Mouse (Mus musculus) midbrain, embryonic 12.5 days (tissue): ENCODE results near the gene Agap1. TPM values are rescaled to one million over a fixed set of nuclear protein-coding genes. Genes with fewer than 3 reads are reported as not detected.

Experiments
- ATAC-seq: fragments of 200-750 bp; cut with Nextera tagmentation; 2 replicates; pipeline ENCODE4 v1.8.0; 2017; ENCODE audit warnings: low read depth, moderate TSS enrichment, moderate library complexity; ENCODE audit not compliant: low FRiP score
- H3K27ac ChIP-seq: fragments of 300-500 bp; sonication (generic); replicated peaks from 2 replicates; pipeline ENCODE4 v1.5.1; 2016; ENCODE audit warnings: mild to moderate bottlenecking
- H3K27me3 ChIP-seq: fragments of 300-500 bp; sonication (generic); 2 replicates; pipeline ENCODE4 v1.6.1; 2016; ENCODE audit warnings: mild to moderate bottlenecking
- H3K36me3 ChIP-seq: fragments of 300-500 bp; sonication (generic); 2 replicates; pipeline ENCODE4 v1.6.1; 2016
- H3K4me1 ChIP-seq: fragments of 300-500 bp; sonication (generic); 2 replicates; pipeline ENCODE4 v1.6.1; 2016
- H3K4me2 ChIP-seq: fragments of 300-500 bp; sonication (generic); replicated peaks from 2 replicates; pipeline ENCODE4 v1.6.1; 2016; ENCODE audit warnings: mild to moderate bottlenecking, moderate library complexity
- H3K4me3 ChIP-seq: fragments of 300-500 bp; sonication (generic); 2 replicates; pipeline ENCODE4 v1.5.1; 2016; ENCODE audit warnings: mild to moderate bottlenecking
- H3K9ac ChIP-seq: fragments of 300-500 bp; sonication (generic); replicated peaks from 2 replicates; pipeline ENCODE4 v1.6.1; 2016; ENCODE audit warnings: mild to moderate bottlenecking, moderate library complexity
- H3K9me3 ChIP-seq: fragments of 300-500 bp; sonication (generic); 2 replicates; pipeline ENCODE4 v1.6.1; 2016; ENCODE audit warnings: mild to moderate bottlenecking
- WGBS: fragments of 180-500 bp; shearing (Covaris S2); methylation state at CpG from one replicate; pipeline ENCODE4 v1.1.7; 2016; 5-methylcytosine and 5-hydroxymethylcytosine counted together
- polyA plus RNA-seq: library from polyadenylated mRNA; unstranded; fragments of >200 nt; fragmentation: Nextera tagmentation; extraction: Ambion mirVana; gene quantifications from 2 replicates; pipeline ENCODE4 v1.2.1, GENCODE M21; 2016

Agap1 gene
- polyA plus RNA-seq, 1 experiment from 2014 or later = 61.9 TPM

DNA sequence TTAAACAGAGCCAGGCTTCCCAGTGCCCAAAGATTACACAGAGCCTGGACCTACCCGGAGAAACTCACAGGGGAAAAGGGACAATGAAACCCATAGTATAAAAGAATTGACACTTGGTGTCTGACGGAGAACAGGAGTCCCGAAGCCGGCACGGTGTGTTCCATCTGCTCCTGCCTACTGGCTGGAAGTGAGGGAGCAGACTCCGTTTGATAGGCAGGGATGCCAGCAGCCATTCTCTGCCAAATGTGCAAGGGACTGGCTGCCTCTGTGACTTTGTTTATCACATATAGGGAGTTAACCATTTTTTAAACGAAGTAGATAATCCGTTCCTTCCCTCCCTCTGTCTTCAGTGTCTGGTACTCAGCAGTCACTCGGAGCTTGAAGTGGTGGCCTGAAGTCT lies 214.0 kb downstream of the Agap1 start:
- H3K4me1 ChIP-seq = peaks cover 24% of the 10 kb centered on the region
- ATAC-seq = no peak
- no peak overlapping the region for H3K4me2 ChIP-seq
- H3K27ac ChIP-seq = no peak overlapping the region
- H3K4me3 ChIP-seq = no peak overlapping the region
- no peaks in the 10 kb centered on the region for H3K27me3 ChIP-seq
- H3K36me3 ChIP-seq = peaks cover 55% of the 10 kb centered on the region
- H3K9me3 ChIP-seq = no peaks in the 10 kb centered on the region
- 75% methylated on average over 9 of the region's 9 CpGs for WGBS
- no peak overlapping the region for H3K9ac ChIP-seq

DNA sequence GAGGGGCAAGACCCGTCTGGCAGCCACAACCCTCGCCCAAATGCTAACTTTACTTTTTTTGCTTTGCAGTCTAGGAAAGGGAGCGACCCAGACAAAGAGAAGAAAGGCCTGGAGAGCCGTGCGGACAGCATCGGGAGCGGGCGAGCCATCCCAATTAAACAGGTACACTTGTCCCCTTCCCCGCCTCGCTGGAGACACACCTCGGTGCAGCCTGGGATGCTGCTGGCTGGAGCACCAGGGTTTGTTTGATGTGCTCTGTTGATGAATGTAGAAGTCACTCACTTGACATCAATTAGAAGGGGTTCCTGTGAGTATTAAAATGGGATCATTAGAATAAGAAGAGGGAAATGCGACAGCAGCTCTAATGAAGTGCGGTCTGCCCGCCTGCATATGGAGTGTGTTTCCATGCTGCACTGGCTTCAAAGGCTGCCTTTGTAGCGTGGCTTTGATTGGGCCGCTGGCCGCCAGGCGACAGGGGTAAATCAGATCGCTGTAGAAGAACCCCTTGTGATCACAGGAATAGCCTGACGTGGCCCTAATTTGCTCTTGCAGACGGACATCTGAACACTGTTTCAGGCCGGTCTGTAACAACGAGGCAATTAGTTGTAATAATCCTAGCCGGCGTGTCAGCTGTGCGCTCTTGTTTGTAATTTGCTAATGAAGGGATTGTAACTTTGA lies 216.6 kb downstream of the Agap1 start:
- peak; percentile 69 for ATAC-seq
- WGBS = 57% methylated on average over 26 of the region's 26 CpGs
- Histone ChIP-seq H3K9ac (no peak overlapping the region), H3K27ac (peak overlapping the region; percentile 49), H3K4me2 (no peak overlapping the region), H3K36me3 (peaks cover 54% of the 10 kb centered on the region), H3K9me3 (no peaks in the 10 kb centered on the region), H3K27me3 (no peaks in the 10 kb centered on the region; the same call in 1 of the 2 replicates), H3K4me3 (no peak overlapping the region), H3K4me1 (peaks cover 31% of the 10 kb centered on the region)

DNA sequence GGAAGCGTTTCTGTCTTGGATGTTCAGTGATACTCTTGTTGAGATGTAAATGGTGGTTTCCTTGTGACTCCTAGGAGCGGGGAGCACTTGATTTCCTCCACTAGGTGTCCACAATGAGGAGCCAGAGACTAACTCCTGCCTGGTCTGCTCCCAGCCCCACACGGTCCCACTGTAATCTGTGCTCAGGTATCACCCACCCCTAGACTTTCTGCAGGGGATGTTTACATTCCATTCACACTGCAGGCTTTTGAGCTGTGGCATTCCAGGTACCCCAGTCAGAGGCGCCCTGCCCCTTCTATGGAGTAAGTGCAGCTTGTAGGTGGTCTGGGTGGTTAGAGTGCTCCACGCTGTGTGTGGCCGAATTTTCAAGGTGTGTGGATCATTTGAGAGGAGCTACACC lies 218.5 kb downstream of the Agap1 start:
- 94% methylated on average over 6 of the region's 6 CpGs for WGBS
- Histone ChIP-seq H3K27ac (no peak overlapping the region), H3K27me3 (no peaks in the 10 kb centered on the region; the same call in 1 of the 2 replicates), H3K4me2 (no peak overlapping the region), H3K36me3 (peaks cover 52% of the 10 kb centered on the region), H3K9me3 (no peaks in the 10 kb centered on the region), H3K4me3 (no peak overlapping the region), H3K9ac (no peak overlapping the region), H3K4me1 (peaks cover 34% of the 10 kb centered on the region)
- ATAC-seq = no peak

DNA sequence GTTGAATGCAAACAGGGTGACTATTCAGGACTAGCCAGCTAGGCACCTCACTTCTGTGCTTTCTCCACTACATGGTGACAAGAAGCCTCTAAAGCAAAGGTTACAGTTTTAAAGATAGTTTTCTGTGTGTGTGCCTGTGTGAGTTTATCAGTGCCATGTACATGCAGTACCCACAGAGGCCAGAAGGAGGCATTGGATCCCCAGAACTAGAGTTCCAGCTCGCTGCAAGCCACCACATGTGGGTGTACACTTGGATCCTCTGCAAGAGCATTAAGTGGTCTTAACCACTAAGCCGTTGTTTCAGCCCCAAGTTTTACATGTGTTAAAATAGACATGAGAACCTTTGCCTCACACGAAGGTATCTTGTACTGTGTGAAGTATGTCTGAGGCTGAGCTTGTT lies 219.1 kb downstream of the Agap1 start:
- Histone ChIP-seq H3K4me2 (no peak overlapping the region), H3K9me3 (no peaks in the 10 kb centered on the region), H3K4me3 (no peak overlapping the region), H3K36me3 (peaks cover 50% of the 10 kb centered on the region), H3K4me1 (peaks cover 34% of the 10 kb centered on the region), H3K27ac (no peak overlapping the region), H3K27me3 (no peaks in the 10 kb centered on the region; the same call in 1 of the 2 replicates), H3K9ac (no peak overlapping the region)
- WGBS = 91% methylated on average over 3 of the region's 3 CpGs
- no peak for ATAC-seq

DNA sequence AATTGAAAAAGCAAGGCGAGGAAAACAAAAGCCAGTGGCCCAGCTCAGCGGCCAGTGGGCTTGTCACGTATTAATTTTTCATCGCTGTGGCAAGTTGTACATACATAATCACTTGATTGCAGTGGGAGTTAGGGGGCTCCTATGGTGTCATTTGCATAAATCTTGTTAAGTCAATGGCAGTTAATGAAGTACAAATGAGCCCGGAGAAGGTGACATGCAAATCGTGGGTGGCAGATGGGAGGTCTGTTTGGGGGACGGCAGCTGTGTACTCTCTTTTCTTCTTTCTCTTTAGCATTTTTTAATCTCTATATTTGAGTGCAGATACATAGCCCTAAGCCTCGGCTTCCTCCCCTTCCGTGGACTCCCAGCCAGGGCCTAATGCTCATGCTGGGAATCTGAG lies 220.1 kb downstream of the Agap1 start:
- Histone ChIP-seq H3K27me3 (no peaks in the 10 kb centered on the region; the same call in 1 of the 2 replicates), H3K9me3 (no peaks in the 10 kb centered on the region), H3K4me2 (no peak overlapping the region), H3K4me3 (no peak overlapping the region), H3K27ac (peak overlapping the region; percentile 43; the same call in 1 of the 2 replicates), H3K9ac (no peak overlapping the region), H3K4me1 (peaks cover 34% of the 10 kb centered on the region), H3K36me3 (peaks cover 49% of the 10 kb centered on the region)
- ATAC-seq = no peak
- WGBS = 60% methylated on average over 9 of the region's 9 CpGs

DNA sequence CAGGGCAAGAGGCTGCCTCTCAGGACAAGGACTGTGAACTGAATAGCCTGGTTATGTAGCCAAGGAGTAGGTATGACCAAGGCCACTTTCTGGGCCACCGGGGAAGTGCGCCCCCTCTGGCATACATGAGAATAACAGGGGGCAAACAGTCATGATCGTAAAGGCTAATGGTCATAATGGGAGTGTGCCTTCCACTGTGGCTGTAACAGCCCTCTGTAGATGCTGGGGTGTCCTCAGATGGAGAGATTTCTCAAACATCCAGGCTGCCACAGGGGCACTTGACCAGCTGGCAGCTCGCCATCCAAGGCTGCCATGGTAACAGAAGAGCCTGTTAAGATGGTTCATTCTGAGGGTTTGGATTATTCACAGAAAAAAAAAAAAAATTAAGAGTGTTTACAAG lies 221.8 kb downstream of the Agap1 start:
- Histone ChIP-seq H3K4me2 (no peak overlapping the region), H3K4me3 (no peak overlapping the region), H3K9me3 (no peaks in the 10 kb centered on the region), H3K36me3 (peaks cover 37% of the 10 kb centered on the region), H3K27me3 (no peaks in the 10 kb centered on the region; the same call in 1 of the 2 replicates), H3K9ac (no peak overlapping the region), H3K4me1 (peaks cover 20% of the 10 kb centered on the region), H3K27ac (no peak overlapping the region)
- 78% methylated on average over 4 of the region's 4 CpGs for WGBS
- no peak for ATAC-seq

DNA sequence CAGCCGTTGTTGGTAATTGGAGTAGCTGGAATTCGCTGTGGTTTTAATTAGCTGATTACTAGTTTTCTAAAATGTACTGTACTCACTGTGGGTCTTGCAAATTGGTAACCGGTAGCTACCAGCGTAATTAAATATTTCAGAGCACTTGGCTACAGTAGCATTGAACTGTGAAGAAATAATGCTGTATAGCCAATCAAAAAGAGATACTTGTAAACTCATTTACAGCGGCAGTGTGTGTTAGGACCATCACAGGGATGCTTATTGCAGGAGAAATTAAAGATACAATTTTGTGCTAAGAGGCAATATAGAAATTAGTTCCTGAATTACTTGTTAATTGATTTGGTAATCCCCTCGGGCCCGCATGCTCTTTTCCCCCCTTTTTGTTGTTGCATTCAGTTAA lies 226.1 kb downstream of the Agap1 start:
- Histone ChIP-seq H3K4me1 (peaks cover 9% of the 10 kb centered on the region; the same call in 1 of the 2 replicates), H3K4me2 (no peak overlapping the region), H3K4me3 (no peak overlapping the region), H3K36me3 (peaks cover 26% of the 10 kb centered on the region), H3K9ac (no peak overlapping the region), H3K27me3 (no peaks in the 10 kb centered on the region; the same call in 1 of the 2 replicates), H3K27ac (no peak overlapping the region), H3K9me3 (no peaks in the 10 kb centered on the region)
- ATAC-seq = no peak
- whole genome bisulfite sequencing = 91% methylated on average over 7 of the region's 7 CpGs

DNA sequence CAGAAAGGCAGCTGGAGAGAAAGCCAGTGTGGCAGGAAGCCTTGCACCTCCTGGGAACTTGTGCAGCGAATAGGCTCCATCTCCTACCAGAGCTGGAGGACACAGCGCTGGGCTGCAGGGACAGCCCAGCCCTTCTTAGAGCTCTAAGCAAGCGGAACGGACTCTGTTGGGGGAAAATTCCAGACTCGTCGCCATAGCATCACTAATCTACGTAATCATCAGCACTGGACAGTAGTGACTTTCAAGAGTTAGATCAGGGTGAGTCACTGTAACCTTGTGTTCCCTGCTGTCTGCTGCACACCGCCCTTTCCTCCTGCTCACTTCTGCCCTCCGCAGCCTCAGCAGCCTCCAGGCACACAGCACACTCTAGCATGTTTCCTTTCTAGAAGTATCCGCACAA lies 234.3 kb downstream of the Agap1 start:
- peak; percentile 47; the same call in 1 of the 2 replicates for ATAC-seq
- H3K4me1 ChIP-seq = peaks cover 30% of the 10 kb centered on the region
- H3K36me3 ChIP-seq = peaks cover 24% of the 10 kb centered on the region
- peak overlapping the region; percentile 52 for H3K27ac ChIP-seq
- H3K4me2 ChIP-seq = no peak overlapping the region
- H3K4me3 ChIP-seq = no peak overlapping the region
- H3K27me3 ChIP-seq = no peaks in the 10 kb centered on the region
- H3K9ac ChIP-seq = no peak overlapping the region
- WGBS = 42% methylated on average over 10 of the region's 10 CpGs
- no peaks in the 10 kb centered on the region for H3K9me3 ChIP-seq

DNA sequence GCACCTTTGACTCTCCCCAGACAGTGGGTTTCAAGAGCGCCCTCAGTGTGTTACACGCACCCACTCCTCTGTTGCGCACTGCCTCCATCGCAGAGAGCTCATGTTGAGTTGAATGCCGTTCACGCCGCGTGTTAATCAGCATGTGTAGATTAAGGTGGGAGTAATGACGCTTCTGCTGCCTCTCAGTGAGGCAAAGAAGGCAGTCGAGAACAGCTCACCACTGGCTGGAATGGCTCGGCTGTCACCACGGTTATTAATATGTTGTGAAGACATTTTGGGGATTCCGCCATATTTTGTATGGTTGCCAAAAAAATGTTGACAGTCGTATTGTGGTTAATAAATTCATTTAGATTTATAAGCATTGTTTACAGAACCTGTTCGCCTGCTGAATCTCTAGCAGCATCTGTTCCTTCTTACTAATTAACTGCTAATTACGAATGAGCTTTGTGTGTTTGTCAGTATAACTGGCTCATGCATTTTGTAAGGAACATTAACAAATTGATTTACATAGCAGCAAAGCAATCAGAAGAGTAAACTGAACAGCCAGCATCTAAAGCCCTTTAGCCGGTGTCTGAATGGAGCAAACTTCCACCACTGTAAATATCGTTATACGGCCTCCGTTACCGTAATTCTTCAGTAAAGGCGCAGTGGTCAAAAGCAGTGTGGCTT lies 235.1 kb downstream of the Agap1 start:
- ATAC-seq = no peak
- Histone ChIP-seq H3K9me3 (no peaks in the 10 kb centered on the region), H3K4me1 (peaks cover 30% of the 10 kb centered on the region), H3K9ac (no peak overlapping the region), H3K36me3 (peaks cover 18% of the 10 kb centered on the region), H3K4me2 (no peak overlapping the region), H3K27ac (peak overlapping the region; percentile 52; the same call in 1 of the 2 replicates), H3K4me3 (no peak overlapping the region), H3K27me3 (no peaks in the 10 kb centered on the region)
- 78% methylated on average over 22 of the region's 22 CpGs for WGBS

DNA sequence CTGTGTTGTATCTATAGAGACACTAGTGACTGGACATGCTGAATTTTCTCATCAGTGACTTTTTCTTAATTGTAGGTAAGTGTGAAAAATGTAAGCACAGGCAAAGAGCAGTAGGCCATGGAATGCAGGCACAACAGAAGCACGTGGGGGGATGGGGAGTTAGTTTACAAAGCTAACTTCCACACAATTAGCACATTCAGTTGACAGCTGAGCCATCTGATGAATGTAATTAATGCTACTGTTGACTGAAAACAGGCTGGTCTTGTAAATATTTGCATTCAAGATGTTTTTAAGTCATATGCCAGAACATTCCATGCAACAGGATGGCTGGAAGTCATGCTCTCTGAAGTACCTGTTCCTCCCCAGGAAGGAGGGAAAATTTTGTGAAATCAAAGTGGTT lies 236.5 kb downstream of the Agap1 start:
- WGBS = 67% methylated on average over 1 of the region's 1 CpGs
- Histone ChIP-seq H3K27me3 (no peaks in the 10 kb centered on the region), H3K9me3 (no peaks in the 10 kb centered on the region), H3K4me1 (peaks cover 30% of the 10 kb centered on the region), H3K4me3 (no peak overlapping the region), H3K9ac (no peak overlapping the region), H3K4me2 (no peak overlapping the region), H3K27ac (no peak overlapping the region), H3K36me3 (peaks cover 13% of the 10 kb centered on the region)
- no peak for ATAC-seq

DNA sequence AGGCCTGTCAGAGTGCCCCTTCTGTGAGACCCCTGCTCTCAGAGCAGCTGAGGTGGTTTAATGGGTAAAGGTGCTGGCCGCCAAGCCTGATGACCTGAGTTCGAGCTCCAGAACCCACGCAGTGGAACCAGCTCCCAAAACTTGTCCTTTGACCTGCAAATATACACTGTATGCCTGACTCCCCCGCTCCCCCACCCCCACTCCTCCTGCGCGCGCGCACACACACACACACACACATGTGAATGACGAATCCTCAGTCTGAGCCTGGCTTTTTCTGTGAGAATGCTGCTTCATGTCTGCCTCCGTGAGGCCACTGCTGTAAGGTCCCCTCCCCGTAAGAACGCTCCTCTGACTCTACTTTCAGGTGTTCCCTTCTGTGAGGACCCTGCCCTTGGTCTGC lies 237.8 kb downstream of the Agap1 start:
- no peaks in the 10 kb centered on the region for H3K9me3 ChIP-seq
- H3K27me3 ChIP-seq = no peaks in the 10 kb centered on the region; the same call in 1 of the 2 replicates
- H3K4me3 ChIP-seq = no peak overlapping the region
- no peak overlapping the region for H3K4me2 ChIP-seq
- 0 out of 2 replicates have a peak, but pooled peaks cover 15% of the 10 kb centered on the region for H3K36me3 ChIP-seq
- no peak for ATAC-seq
- H3K4me1 ChIP-seq = peaks cover 30% of the 10 kb centered on the region
- no peak overlapping the region for H3K9ac ChIP-seq
- WGBS = 95% methylated on average over 12 of the region's 12 CpGs
- no peak overlapping the region for H3K27ac ChIP-seq

DNA sequence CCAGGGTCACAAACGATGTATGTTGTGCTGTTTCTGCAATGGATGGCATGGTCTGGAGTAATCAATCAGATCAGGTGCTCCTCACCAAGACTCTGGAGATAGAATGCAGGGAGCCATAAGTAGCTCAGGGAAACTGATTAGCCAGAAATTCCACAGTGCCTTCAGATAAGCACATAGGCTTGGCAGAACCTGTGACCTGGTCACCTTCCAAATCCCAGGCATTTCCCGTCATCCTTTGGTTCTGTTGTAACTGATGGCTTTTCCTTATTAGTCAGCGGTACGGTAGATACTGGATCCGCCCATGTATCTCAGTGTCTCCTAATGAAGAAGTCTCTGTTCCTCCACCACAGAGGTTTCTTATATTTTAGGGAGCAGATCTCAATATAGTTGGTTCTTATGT lies 240.3 kb downstream of the Agap1 start:
- Histone ChIP-seq H3K27me3 (peaks cover 4% of the 10 kb centered on the region; the same call in 1 of the 2 replicates), H3K9me3 (no peaks in the 10 kb centered on the region), H3K9ac (no peak overlapping the region), H3K36me3 (peaks cover 22% of the 10 kb centered on the region; the same call in 1 of the 2 replicates), H3K4me3 (no peak overlapping the region), H3K4me1 (peaks cover 9% of the 10 kb centered on the region), H3K4me2 (no peak overlapping the region), H3K27ac (no peak overlapping the region)
- WGBS = 98% methylated on average over 5 of the region's 5 CpGs
- no peak for ATAC-seq
